Mouse (Mus musculus): ENCODE measurements around the gene Ace. TPM values are rescaled to one million over a fixed set of nuclear protein-coding genes. Genes with fewer than 3 reads are reported as not detected.

Gene Ace
- polyA plus RNA-seq, 1 experiment from 2014 or later, result 18.6 TPM

DNA sequence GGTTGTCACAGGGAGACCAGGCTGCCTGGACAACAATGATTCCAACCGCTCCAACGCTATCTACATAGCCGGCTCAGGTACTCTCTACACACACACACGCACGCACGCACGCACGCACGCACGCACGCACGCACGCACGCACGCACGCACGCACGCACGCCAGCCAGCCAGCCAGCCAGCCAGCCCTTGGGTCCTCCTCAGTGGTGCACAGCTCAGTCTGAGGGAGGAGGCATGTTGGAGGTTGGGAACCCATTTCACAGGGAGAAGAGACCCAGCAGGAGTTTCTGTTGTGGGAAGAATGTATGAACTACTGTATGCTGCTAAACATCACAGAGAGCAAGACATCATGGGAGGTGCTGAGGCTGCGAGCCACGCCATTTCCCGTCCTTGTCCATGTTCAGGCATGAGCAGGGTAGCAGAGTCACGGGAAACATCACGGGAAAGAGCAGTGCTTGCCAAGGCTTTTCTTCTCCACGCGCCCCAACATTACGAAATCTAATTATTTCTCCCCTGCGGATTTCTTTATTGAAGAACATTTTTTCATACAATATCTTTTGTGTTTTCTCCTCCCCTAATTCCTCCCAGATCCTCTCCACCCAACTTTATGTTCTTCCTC, 11.8 kb upstream of the Ace start:
- no peak overlapping the region for H3K9ac ChIP-seq (ENCODE audit: low read depth, low read length)
- no peaks in the 10 kb centered on the region for H3K9me3 ChIP-seq (ENCODE audit: control insufficient read depth, low read length)
- no peak for ATAC-seq
- H3K27me3 ChIP-seq (replicated peaks; ENCODE audit: control insufficient read depth, insufficient read depth, low read length), result no peaks in the 10 kb centered on the region
- H3K4me3 ChIP-seq (ENCODE audit: low read length), result no peak overlapping the region
- no peak overlapping the region for H3K27ac ChIP-seq (ENCODE audit: low read length)
- no peaks in the 10 kb centered on the region for H3K4me1 ChIP-seq (ENCODE audit: control insufficient read depth, insufficient read depth, low read length)
- WGBS, result 89% methylated on average over 28 of the region's 28 CpGs
- no peak overlapping the region for H3K4me2 ChIP-seq (ENCODE audit: low read depth, low read length)
- no peaks in the 10 kb centered on the region for H3K36me3 ChIP-seq (ENCODE audit: control insufficient read depth, insufficient read depth, low read length)

- no peaks in the 10 kb centered on the region for H3K27me3 ChIP-seq (replicated peaks; ENCODE audit: control insufficient read depth, insufficient read depth, low read length)
- 59% methylated on average over 6 of the region's 6 CpGs for WGBS
Observed at GRCm38 (mm10) chr11:105957501-105957900, 10.2 kb upstream of the Ace start.

DNA sequence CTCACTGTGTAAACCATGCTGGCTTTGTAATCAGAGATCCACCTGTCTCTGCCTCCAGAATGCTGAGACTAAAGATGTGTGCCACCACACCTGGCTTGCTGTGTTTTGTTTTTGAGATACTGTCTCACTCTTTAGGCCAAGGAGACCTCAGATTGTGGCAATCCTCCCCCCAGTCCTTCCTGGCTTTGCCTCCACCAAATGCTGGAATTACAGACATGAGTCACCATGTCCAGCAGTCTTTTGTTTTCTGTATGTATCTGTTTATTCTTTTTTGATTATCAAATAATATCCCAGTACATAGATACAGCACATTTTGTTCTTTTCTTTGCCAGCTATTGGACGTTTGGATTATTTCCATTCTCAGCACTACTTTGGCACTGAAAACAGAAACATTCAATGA, 9.2 kb upstream of the Ace start:
- H3K4me3 ChIP-seq (ENCODE audit: low read length), result no peak overlapping the region
- no peak for ATAC-seq
- H3K27ac ChIP-seq (ENCODE audit: low read length), result no peak overlapping the region
- no peak overlapping the region for H3K9ac ChIP-seq (ENCODE audit: low read depth, low read length)
- H3K4me2 ChIP-seq (ENCODE audit: low read depth, low read length), result no peak overlapping the region
- WGBS, result 50% methylated on average over 1 of the region's 1 CpGs
- no peaks in the 10 kb centered on the region for H3K4me1 ChIP-seq (ENCODE audit: control insufficient read depth, insufficient read depth, low read length)
- H3K9me3 ChIP-seq (ENCODE audit: control insufficient read depth, low read length), result no peaks in the 10 kb centered on the region
- no peaks in the 10 kb centered on the region for H3K36me3 ChIP-seq (ENCODE audit: control insufficient read depth, insufficient read depth, low read length)
- H3K27me3 ChIP-seq (replicated peaks; ENCODE audit: control insufficient read depth, insufficient read depth, low read length), result no peaks in the 10 kb centered on the region

More at GRCm38 (mm10) chr11:105957501-105957900, 10.2 kb upstream of the Ace start:
- Histone ChIP-seq H3K9ac (ENCODE audit: low read depth, low read length) (no peak overlapping the region), H3K36me3 (ENCODE audit: control insufficient read depth, insufficient read depth, low read length) (no peaks in the 10 kb centered on the region), H3K4me1 (ENCODE audit: control insufficient read depth, insufficient read depth, low read length) (no peaks in the 10 kb centered on the region), H3K9me3 (ENCODE audit: control insufficient read depth, low read length) (no peaks in the 10 kb centered on the region), H3K4me2 (ENCODE audit: low read depth, low read length) (no peak overlapping the region), H3K4me3 (ENCODE audit: low read length) (no peak overlapping the region), H3K27ac (ENCODE audit: low read length) (no peak overlapping the region)
- no peak for ATAC-seq

DNA sequence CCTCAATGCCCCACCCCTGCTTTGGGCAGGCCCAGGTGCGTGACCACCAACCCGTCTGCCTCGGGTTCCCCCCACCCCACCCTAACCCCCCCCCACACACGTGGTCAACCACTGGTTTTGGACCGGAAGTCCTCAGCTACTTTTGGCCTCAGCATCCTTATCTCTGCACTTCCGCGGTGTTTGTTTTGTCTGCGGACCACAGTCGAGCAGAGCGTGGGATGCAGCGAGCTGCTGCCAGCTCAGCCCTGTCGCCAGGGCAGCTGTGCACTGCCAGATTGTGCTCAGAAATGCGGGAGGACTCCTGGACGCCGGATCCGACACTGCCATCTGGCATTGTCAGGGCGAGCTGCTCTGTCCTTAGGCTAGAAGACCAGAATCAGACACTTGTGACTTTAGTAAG, 8.4 kb upstream of the Ace start:
- H3K9me3 ChIP-seq (ENCODE audit: control insufficient read depth, low read length), result no peaks in the 10 kb centered on the region
- no peak for ATAC-seq
- H3K4me2 ChIP-seq (ENCODE audit: low read depth, low read length), result no peak overlapping the region
- H3K36me3 ChIP-seq (ENCODE audit: control insufficient read depth, insufficient read depth, low read length), result no peaks in the 10 kb centered on the region
- H3K9ac ChIP-seq (ENCODE audit: low read depth, low read length), result no peak overlapping the region
- H3K4me3 ChIP-seq (ENCODE audit: low read length), result no peak overlapping the region
- no peak overlapping the region for H3K27ac ChIP-seq (ENCODE audit: low read length)
- H3K4me1 ChIP-seq (ENCODE audit: control insufficient read depth, insufficient read depth, low read length), result no peaks in the 10 kb centered on the region
- WGBS, result 37% methylated on average over 17 of the region's 17 CpGs
- no peaks in the 10 kb centered on the region for H3K27me3 ChIP-seq (replicated peaks; ENCODE audit: control insufficient read depth, insufficient read depth, low read length)

GRCm38 (mm10) chr11:105964691-105965090, 3.1 kb upstream of the Ace start:
- Histone ChIP-seq H3K4me3 (ENCODE audit: low read length) (no peak overlapping the region), H3K9me3 (ENCODE audit: control insufficient read depth, low read length) (no peaks in the 10 kb centered on the region), H3K27me3 (replicated peaks; ENCODE audit: control insufficient read depth, insufficient read depth, low read length) (peaks cover 14% of the 10 kb centered on the region), H3K4me1 (ENCODE audit: control insufficient read depth, insufficient read depth, low read length) (peaks cover 12% of the 10 kb centered on the region), H3K9ac (ENCODE audit: low read depth, low read length) (no peak overlapping the region), H3K27ac (ENCODE audit: low read length) (no peak overlapping the region), H3K36me3 (ENCODE audit: control insufficient read depth, insufficient read depth, low read length) (no peaks in the 10 kb centered on the region), H3K4me2 (ENCODE audit: low read depth, low read length) (no peak overlapping the region)
- WGBS, result 67% methylated on average over 5 of the region's 5 CpGs
- no peak for ATAC-seq

DNA sequence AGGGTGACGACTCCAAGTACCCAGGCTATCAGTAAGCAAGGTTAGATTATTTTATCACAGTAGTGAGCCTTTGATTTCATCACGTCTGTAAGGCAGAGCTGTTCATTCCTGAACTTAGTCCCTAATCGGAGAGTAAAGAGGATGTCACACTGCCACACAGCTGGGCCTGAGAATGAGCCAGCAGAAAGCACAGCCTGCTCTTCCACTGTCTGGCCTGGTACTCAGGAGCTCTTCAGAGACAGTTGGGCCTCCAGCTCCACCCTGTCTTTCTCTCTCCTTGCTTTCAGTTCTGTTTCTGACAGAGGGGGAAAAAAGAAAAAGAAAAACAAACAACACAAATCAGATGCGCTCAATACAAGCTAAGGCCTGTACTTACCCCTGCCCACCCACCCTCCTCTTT, 1.5 kb upstream of the Ace start:
- ATAC-seq, result peak; percentile 45; the same call in 1 of the 2 replicates
- WGBS, result 62% methylated on average over 4 of the region's 4 CpGs

GRCm38 (mm10) chr11:105968948-105969347, 1.2 kb downstream of the Ace start:
- Histone ChIP-seq H3K4me2 (ENCODE audit: low read depth, low read length) (peak overlapping the region; percentile 98; the same call in 1 of the 2 replicates), H3K36me3 (ENCODE audit: control insufficient read depth, insufficient read depth, low read length) (no peaks in the 10 kb centered on the region), H3K4me1 (ENCODE audit: control insufficient read depth, insufficient read depth, low read length) (peaks cover 12% of the 10 kb centered on the region), H3K27ac (ENCODE audit: low read length) (no peak overlapping the region), H3K9ac (ENCODE audit: low read depth, low read length) (peak overlapping the region; percentile 68; the same call in 1 of the 2 replicates), H3K27me3 (replicated peaks; ENCODE audit: control insufficient read depth, insufficient read depth, low read length) (peaks cover 14% of the 10 kb centered on the region), H3K9me3 (ENCODE audit: control insufficient read depth, low read length) (no peaks in the 10 kb centered on the region), H3K4me3 (ENCODE audit: low read length) (peak overlapping the region; percentile 66; the same call in 1 of the 2 replicates)
- ATAC-seq, result no peak
- WGBS, result 53% methylated on average over 10 of the region's 10 CpGs

More for the DNA sequence above, 1.5 kb upstream of the Ace start:
- Histone ChIP-seq H3K4me1 (ENCODE audit: control insufficient read depth, insufficient read depth, low read length) (peaks cover 12% of the 10 kb centered on the region), H3K36me3 (ENCODE audit: control insufficient read depth, insufficient read depth, low read length) (no peaks in the 10 kb centered on the region), H3K27me3 (replicated peaks; ENCODE audit: control insufficient read depth, insufficient read depth, low read length) (peaks cover 14% of the 10 kb centered on the region), H3K4me3 (ENCODE audit: low read length) (no peak overlapping the region), H3K9ac (ENCODE audit: low read depth, low read length) (no peak overlapping the region), H3K27ac (ENCODE audit: low read length) (no peak overlapping the region), H3K4me2 (ENCODE audit: low read depth, low read length) (no peak overlapping the region), H3K9me3 (ENCODE audit: control insufficient read depth, low read length) (no peaks in the 10 kb centered on the region)

DNA sequence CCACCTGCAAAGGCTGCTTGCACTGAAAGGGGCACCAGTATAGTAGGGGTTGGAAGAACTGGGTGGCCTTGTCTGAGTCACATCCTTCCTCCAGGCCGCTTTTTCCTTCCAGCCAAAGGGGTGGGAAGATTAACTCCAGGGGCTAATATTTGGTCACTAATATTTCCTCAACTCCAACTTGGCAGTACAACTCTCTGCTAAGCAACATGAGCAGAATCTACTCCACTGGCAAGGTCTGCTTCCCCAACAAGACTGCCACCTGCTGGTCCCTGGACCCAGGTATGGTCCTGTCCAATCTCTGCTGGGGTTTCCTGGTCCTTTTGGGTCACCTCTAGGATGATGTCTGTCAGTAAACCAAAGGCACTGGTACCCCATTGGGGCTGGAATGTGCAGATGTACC, 1.8 kb downstream of the Ace start:
- Histone ChIP-seq H3K27ac (ENCODE audit: low read length) (no peak overlapping the region), H3K27me3 (replicated peaks; ENCODE audit: control insufficient read depth, insufficient read depth, low read length) (peaks cover 14% of the 10 kb centered on the region), H3K36me3 (ENCODE audit: control insufficient read depth, insufficient read depth, low read length) (no peaks in the 10 kb centered on the region), H3K4me1 (ENCODE audit: control insufficient read depth, insufficient read depth, low read length) (peaks cover 12% of the 10 kb centered on the region), H3K4me2 (ENCODE audit: low read depth, low read length) (no peak overlapping the region), H3K4me3 (ENCODE audit: low read length) (no peak overlapping the region), H3K9ac (ENCODE audit: low read depth, low read length) (no peak overlapping the region), H3K9me3 (ENCODE audit: control insufficient read depth, low read length) (no peaks in the 10 kb centered on the region)
- 41% methylated on average over 1 of the region's 1 CpGs for WGBS
- no peak for ATAC-seq

- WGBS, result 94% methylated on average over 6 of the region's 6 CpGs
- Histone ChIP-seq H3K9me3 (ENCODE audit: control insufficient read depth, low read length) (no peaks in the 10 kb centered on the region), H3K36me3 (ENCODE audit: control insufficient read depth, insufficient read depth, low read length) (no peaks in the 10 kb centered on the region), H3K27me3 (replicated peaks; ENCODE audit: control insufficient read depth, insufficient read depth, low read length) (no peaks in the 10 kb centered on the region), H3K4me2 (ENCODE audit: low read depth, low read length) (no peak overlapping the region), H3K27ac (ENCODE audit: low read length) (no peak overlapping the region), H3K4me1 (ENCODE audit: control insufficient read depth, insufficient read depth, low read length) (no peaks in the 10 kb centered on the region), H3K9ac (ENCODE audit: low read depth, low read length) (no peak overlapping the region), H3K4me3 (ENCODE audit: low read length) (no peak overlapping the region)
- ATAC-seq, result no peak
Observed at GRCm38 (mm10) chr11:105974593-105974992, 6.8 kb downstream of the Ace start.

- Histone ChIP-seq H3K4me3 (ENCODE audit: low read length) (no peak overlapping the region), H3K4me1 (ENCODE audit: control insufficient read depth, insufficient read depth, low read length) (no peaks in the 10 kb centered on the region), H3K27ac (ENCODE audit: low read length) (no peak overlapping the region), H3K9me3 (ENCODE audit: control insufficient read depth, low read length) (no peaks in the 10 kb centered on the region), H3K9ac (ENCODE audit: low read depth, low read length) (no peak overlapping the region), H3K4me2 (ENCODE audit: low read depth, low read length) (no peak overlapping the region), H3K27me3 (replicated peaks; ENCODE audit: control insufficient read depth, insufficient read depth, low read length) (no peaks in the 10 kb centered on the region), H3K36me3 (ENCODE audit: control insufficient read depth, insufficient read depth, low read length) (no peaks in the 10 kb centered on the region)
- no peak for ATAC-seq
- 68% methylated on average over 3 of the region's 3 CpGs for WGBS
Observed at GRCm38 (mm10) chr11:105975050-105975449, 7.3 kb downstream of the Ace start.

All from intestine, embryonic 16.5 days (tissue).